Mouse (Mus musculus) kidney, postnatal 4 days (tissue): Measurements from ENCODE around the gene Il13ra1.

Source experiments
- DNase-seq, 2 experiments: peaks; one replicate each; pipeline ENCODE4 v3.0.0; 2021; ENCODE audit warnings: mixed read lengths in 2 of 2

The Il13ra1 gene

GRCm38 (mm10) chrX:36195736-36196525 lies 84.0 kb downstream of the Il13ra1 start, which contains the start of gene Zcchc12:
Zcchc12 (plus strand) TSS chrX:36195904.
- peak; percentile 43 to 52 for DNase-seq

DNA sequence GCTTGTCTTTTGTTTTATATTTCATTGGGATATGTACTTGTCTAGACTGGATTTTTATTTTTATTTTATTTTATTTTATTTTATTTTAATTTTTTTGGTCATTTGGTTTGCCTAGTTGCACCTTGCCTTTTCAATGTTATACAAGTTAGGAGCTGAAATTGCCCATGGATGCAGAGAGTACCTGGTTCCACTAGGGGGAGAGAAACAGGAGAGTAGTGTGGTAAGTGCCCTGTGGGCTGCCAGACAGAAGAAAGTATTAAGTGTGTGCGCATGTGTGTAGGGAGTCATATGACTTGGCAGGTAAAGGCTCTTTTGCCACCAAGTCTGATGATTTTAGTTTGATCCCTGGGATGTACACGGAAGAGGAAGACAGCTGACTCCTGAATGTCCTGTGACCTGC lies 97.6 kb downstream of the Il13ra1 start:
- DNase-seq: no peak

DNA sequence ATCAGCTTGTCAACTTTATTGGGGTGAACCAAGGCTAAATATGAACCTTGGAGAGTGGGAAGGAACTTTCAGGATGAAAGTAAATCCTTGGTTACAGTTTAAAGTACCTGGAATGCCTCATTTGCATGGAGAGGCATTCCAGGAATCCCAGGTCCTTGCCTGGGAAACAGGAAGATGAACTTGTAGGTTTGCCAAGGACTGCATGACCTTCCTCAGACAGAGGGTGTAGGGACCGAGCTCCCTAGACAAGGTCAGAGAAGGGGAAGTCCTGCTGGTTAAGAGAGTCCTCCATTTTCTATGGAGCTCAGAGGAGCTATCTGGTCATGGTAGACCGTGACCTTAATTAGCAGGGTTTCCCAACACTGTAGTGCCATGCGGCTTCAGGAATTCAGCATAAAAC lies 99.3 kb downstream of the Il13ra1 start:
- DNase-seq: no peak
